Mouse (Mus musculus): ENCODE data around the gene Dtx2.

Gene Dtx2

GRCm38 (mm10) chr5:135994725-135995687 is at the start of gene Dtx2:
Dtx2 (plus strand) TSS chr5:135994800.
- peak; percentile 95 for DNase-seq (ENCODE audit: low spot score in 2 of 2)

GRCm38 (mm10) chr5:135945916-135946408 is 48.6 kb upstream of the Dtx2 start:
- peak in 1 of 2 experiments; percentile 57 for DNase-seq (ENCODE audit: low spot score in 2 of 2)

GRCm38 (mm10) chr5:135946621-135947020 is 48.0 kb upstream of the Dtx2 start:
- DNase-seq (ENCODE audit: low spot score in 2 of 2) = no peak

- no peak for DNase-seq (ENCODE audit: low spot score in 2 of 2)
These were observed 43.7 kb upstream of the Dtx2 start for GRCm38 (mm10) chr5:135950710-135951412.

GRCm38 (mm10) chr5:135951660-135952059 is 42.9 kb upstream of the Dtx2 start:
- no peak for DNase-seq (ENCODE audit: low spot score in 2 of 2)

GRCm38 (mm10) chr5:135952830-135953229 is 41.8 kb upstream of the Dtx2 start:
- DNase-seq (ENCODE audit: low spot score in 2 of 2) = no peak

- DNase-seq (ENCODE audit: low spot score in 2 of 2) = no peak
These were observed 38.0 kb upstream of the Dtx2 start for GRCm38 (mm10) chr5:135956300-135957206.

- DNase-seq (ENCODE audit: low spot score in 2 of 2) = peak; percentile 95 to 97
These were observed 37.2 kb upstream of the Dtx2 start for GRCm38 (mm10) chr5:135957207-135957974.

GRCm38 (mm10) chr5:135958367-135958766 is 36.2 kb upstream of the Dtx2 start:
- no peak for DNase-seq (ENCODE audit: low spot score in 2 of 2)

GRCm38 (mm10) chr5:135959911-135960310 is 34.7 kb upstream of the Dtx2 start:
- no peak for DNase-seq (ENCODE audit: low spot score in 2 of 2)

GRCm38 (mm10) chr5:135960909-135961635 is 33.5 kb upstream of the Dtx2 start:
- no peak for DNase-seq (ENCODE audit: low spot score in 2 of 2)

GRCm38 (mm10) chr5:135962125-135962491 is 32.5 kb upstream of the Dtx2 start:
- DNase-seq (ENCODE audit: low spot score in 2 of 2) = no peak

GRCm38 (mm10) chr5:135962492-135963279 is 31.9 kb upstream of the Dtx2 start:
- DNase-seq (ENCODE audit: low spot score in 2 of 2) = peak; percentile 98 to 99

- no peak for DNase-seq (ENCODE audit: low spot score in 2 of 2)
These were observed 31.3 kb upstream of the Dtx2 start for GRCm38 (mm10) chr5:135963280-135963627.

- peak in 1 of 2 experiments; percentile 57 for DNase-seq (ENCODE audit: low spot score in 2 of 2)
These were observed 29.1 kb upstream of the Dtx2 start for GRCm38 (mm10) chr5:135965501-135965930.

GRCm38 (mm10) chr5:135966866-135967265 is 27.7 kb upstream of the Dtx2 start:
- no peak for DNase-seq (ENCODE audit: low spot score in 2 of 2)

GRCm38 (mm10) chr5:135968781-135969180 is 25.8 kb upstream of the Dtx2 start:
- peak in 1 of 2 experiments; percentile 48 for DNase-seq (ENCODE audit: low spot score in 2 of 2)

GRCm38 (mm10) chr5:135970247-135970646 is 24.4 kb upstream of the Dtx2 start:
- DNase-seq (ENCODE audit: low spot score in 2 of 2) = no peak

- no peak for DNase-seq (ENCODE audit: low spot score in 2 of 2)
These were observed 22.7 kb upstream of the Dtx2 start for GRCm38 (mm10) chr5:135971876-135972275.

Measured in right cerebral cortex, postnatal 10 days (tissue).